ENCODE assay signal across 30 mouse cellular contexts in the genomic region with DNA sequence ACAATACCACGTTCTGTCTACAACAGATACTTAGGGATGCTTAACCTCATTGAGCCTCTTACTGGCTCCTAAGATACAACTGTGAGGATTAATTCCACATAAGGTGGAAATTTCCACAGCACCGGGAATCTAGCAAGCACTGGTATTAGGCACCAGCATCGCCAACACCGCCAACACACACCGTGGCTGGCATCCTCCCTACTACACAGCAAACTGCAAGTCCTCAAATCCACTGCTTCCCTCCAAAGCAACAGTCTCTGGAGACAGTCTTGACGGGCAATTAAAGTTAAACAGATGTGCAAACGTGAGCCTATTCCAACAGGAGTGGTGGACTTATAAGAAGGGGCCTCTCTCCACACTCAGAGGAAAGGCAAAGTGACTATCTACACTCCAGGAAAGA. TPM values are rescaled to one million over a fixed set of nuclear protein-coding genes. Genes with fewer than 3 reads are reported as not detected.
DNase-seq lines count a peak whose midpoint lies in the region; ATAC-seq lines count a peak whose summit lies in the region.
"Had no signal": no experiment of that assay in that cellular context is flagged by ENCODE, and none has a peak within 500 bp of the region (broad histone marks: within the 10 kb centered on the region; RNA-seq: fewer than 3 reads in every experiment).

No protein-coding gene starts in this region.

- H3K9me3 ChIP-seq in embryonic facial prominence, embryonic 13.5 days: no peaks in the 10 kb centered on the region
- H3K9me3 ChIP-seq in limb, embryonic 13.5 days: no peaks in the 10 kb centered on the region
- no peaks in the 10 kb centered on the region for H3K9me3 ChIP-seq in forebrain, embryonic 14.5 days (replicated peaks; ENCODE audit: control insufficient read depth, low read length)
- no peaks in the 10 kb centered on the region for H3K9me3 ChIP-seq in forebrain, embryonic 10.5 days
- H3K9me3 ChIP-seq: forebrain, embryonic 15.5 days; heart, embryonic 13.5 days; liver, embryonic 13.5 days; midbrain, embryonic 13.5 days had no signal

- DNase-seq in 3T3-L1 (ENCODE audit: low read depth, low spot score) (peak; percentile 34), MN1 (ENCODE audit: low spot score) (peak; percentile 50)
- no peak for DNase-seq in lung, adult 18-20 months
- DNase-seq in gastrocnemius, postnatal 14 days: no peak
- no peak for DNase-seq in forebrain, embryonic 14.5 days (ENCODE audit: low spot score)
- DNase-seq in forebrain, embryonic 10.5 days (ENCODE audit: extremely low spot score, low spot score): no peak
- DNase-seq: adrenal gland, postnatal 14 days; cerebellum, adult 11-12 months; cerebellum, adult 9-11 months; embryo, embryonic 11 days; gastrocnemius, postnatal 25 days; heart, adult 11 months; heart, postnatal 10 days; kidney, adult 8-10 months; kidney, postnatal 14 days; left cerebral cortex, postnatal 4 days; liver, embryonic 13.5 days; lung, adult 2 months; lung, postnatal 10 days; retina, postnatal 1 day; right cerebral cortex, postnatal 25 days; thymus, postnatal 14 days had no signal

- intact Hi-C loops in gastrocnemius, postnatal 14 days (cut with DNase I; ENCODE audit: low total_unique reads): no loop called here

- no peak overlapping the region for H3K9ac ChIP-seq in embryonic facial prominence, embryonic 13.5 days
- no peak overlapping the region for H3K9ac ChIP-seq in limb, embryonic 13.5 days
- no peak overlapping the region for H3K9ac ChIP-seq in forebrain, embryonic 14.5 days (ENCODE audit: low read length)
- H3K9ac ChIP-seq: forebrain, embryonic 15.5 days; heart, embryonic 13.5 days; liver, embryonic 13.5 days; midbrain, embryonic 13.5 days had no signal

- no peak for ATAC-seq in embryonic facial prominence, embryonic 13.5 days (ENCODE audit: insufficient number of reproducible peaks, insufficient read depth, low FRiP score, low TSS enrichment, low read depth)
- ATAC-seq in limb, embryonic 13.5 days (ENCODE audit: low FRiP score, low read depth): no peak
- no peak for ATAC-seq in forebrain, embryonic 14.5 days
- ATAC-seq: midbrain, embryonic 13.5 days; Patski had no signal

- no peak overlapping the region for H3K4me2 ChIP-seq in embryonic facial prominence, embryonic 13.5 days
- H3K4me2 ChIP-seq in limb, embryonic 13.5 days (replicated peaks): no peak overlapping the region
- no peak overlapping the region for H3K4me2 ChIP-seq in forebrain, embryonic 14.5 days (ENCODE audit: low read length)
- H3K4me2 ChIP-seq: forebrain, embryonic 15.5 days; heart, embryonic 13.5 days; liver, embryonic 13.5 days; midbrain, embryonic 13.5 days had no signal

- no peak overlapping the region for H3K4me3 ChIP-seq in embryonic facial prominence, embryonic 13.5 days
- no peak overlapping the region for H3K4me3 ChIP-seq in limb, embryonic 13.5 days
- H3K4me3 ChIP-seq in forebrain, embryonic 14.5 days (ENCODE audit: low read depth, low read length): no peak overlapping the region
- H3K4me3 ChIP-seq in forebrain, embryonic 10.5 days: no peak overlapping the region
- H3K4me3 ChIP-seq: forebrain, embryonic 15.5 days; heart, embryonic 13.5 days; liver, embryonic 13.5 days; midbrain, embryonic 13.5 days had no signal

- WGBS in embryonic facial prominence, embryonic 13.5 days: 60% methylated on average over 7 of the region's 7 CpGs
- 50% methylated on average over 7 of the region's 7 CpGs for WGBS in limb, embryonic 13.5 days
- 83% methylated on average over 7 of the region's 7 CpGs for WGBS in forebrain, embryonic 14.5 days
- 86% methylated on average over 7 of the region's 7 CpGs for WGBS in forebrain, embryonic 10.5 days

- H3K27ac ChIP-seq in embryonic facial prominence, embryonic 13.5 days: peak overlapping the region; percentile 28; the same call in 1 of the 2 replicates
- peak overlapping the region; percentile 67; the same call in 1 of the 2 replicates for H3K27ac ChIP-seq in limb, embryonic 13.5 days
- no peak overlapping the region for H3K27ac ChIP-seq in forebrain, embryonic 14.5 days (ENCODE audit: low read depth, low read length)
- H3K27ac ChIP-seq in forebrain, embryonic 10.5 days: no peak overlapping the region
- H3K27ac ChIP-seq: forebrain, embryonic 15.5 days; heart, embryonic 13.5 days; liver, embryonic 13.5 days; macrophage; midbrain, embryonic 13.5 days had no signal

- H3K27me3 ChIP-seq in embryonic facial prominence, embryonic 13.5 days: no peaks in the 10 kb centered on the region; the same call in 1 of the 2 replicates
- no peaks in the 10 kb centered on the region for H3K27me3 ChIP-seq in limb, embryonic 13.5 days
- H3K27me3 ChIP-seq in forebrain, embryonic 14.5 days (replicated peaks; ENCODE audit: control insufficient read depth, insufficient read depth, low read length): no peaks in the 10 kb centered on the region
- peaks cover 17% of the 10 kb centered on the region for H3K27me3 ChIP-seq in forebrain, embryonic 10.5 days (ENCODE audit: poor library complexity, severe bottlenecking)
- H3K27me3 ChIP-seq: CH12.LX, Patski had no signal

- peaks cover 45% of the 10 kb centered on the region for H3K4me1 ChIP-seq in embryonic facial prominence, embryonic 13.5 days
- H3K4me1 ChIP-seq in limb, embryonic 13.5 days: peaks cover 40% of the 10 kb centered on the region
- H3K4me1 ChIP-seq in forebrain, embryonic 14.5 days (ENCODE audit: control insufficient read depth, insufficient read depth, low read length): no peaks in the 10 kb centered on the region
- peaks cover 10% of the 10 kb centered on the region for H3K4me1 ChIP-seq in forebrain, embryonic 10.5 days
- H3K4me1 ChIP-seq: forebrain, embryonic 15.5 days; midbrain, embryonic 13.5 days had no signal

- peaks cover 21% of the 10 kb centered on the region for H3K36me3 ChIP-seq in embryonic facial prominence, embryonic 13.5 days
- peaks cover 23% of the 10 kb centered on the region for H3K36me3 ChIP-seq in limb, embryonic 13.5 days
- peaks cover 19% of the 10 kb centered on the region for H3K36me3 ChIP-seq in forebrain, embryonic 14.5 days (ENCODE audit: control insufficient read depth, insufficient read depth, low read length)
- H3K36me3 ChIP-seq in forebrain, embryonic 10.5 days (replicated peaks): peaks cover 23% of the 10 kb centered on the region

RNA-seq across cellular contexts. Expression of a gene that starts 8.7 kb away (rescaled TPM):
- polyA plus RNA-seq in embryonic facial prominence, embryonic 13.5 days (2015; fragmentation: Nextera tagmentation; extraction: Ambion mirVana): 101 and 106 TPM in 2 replicates
- 96.3 and 98.5 TPM in 2 replicates for polyA plus RNA-seq in limb, embryonic 13.5 days (2015; fragmentation: Nextera tagmentation; extraction: Ambion mirVana)
- 100 to 1,000 TPM in 1 of 2 experiments, 10 to 100 TPM in 1; 92.5 to 102 TPM for total RNA-seq in gastrocnemius, postnatal 14 days (2021)
- 101 TPM in 2 replicates for polyA plus RNA-seq in forebrain, embryonic 14.5 days (2014; fragmentation: Nextera tagmentation; extraction: Ambion mirVana)
- polyA plus RNA-seq in forebrain, embryonic 10.5 days (2016; fragmentation: Nextera tagmentation; extraction: Ambion mirVana): 102 and 106 TPM in 2 replicates

RNA-seq across cellular contexts. Expression of a gene that starts 8.9 kb away (rescaled TPM):
- polyA plus RNA-seq in embryonic facial prominence, embryonic 13.5 days (2015; fragmentation: Nextera tagmentation; extraction: Ambion mirVana): 63.6 and 65.7 TPM in 2 replicates
- 59.8 and 60.2 TPM in 2 replicates for polyA plus RNA-seq in limb, embryonic 13.5 days (2015; fragmentation: Nextera tagmentation; extraction: Ambion mirVana)
- 1 to 10 TPM; 6.5 to 6.9 TPM for total RNA-seq in gastrocnemius, postnatal 14 days (2021)
- 27.3 and 38.8 TPM in 2 replicates for polyA plus RNA-seq in forebrain, embryonic 14.5 days (2014; fragmentation: Nextera tagmentation; extraction: Ambion mirVana)
- 74.6 and 78.3 TPM in 2 replicates for polyA plus RNA-seq in forebrain, embryonic 10.5 days (2016; fragmentation: Nextera tagmentation; extraction: Ambion mirVana)

RNA-seq across cellular contexts. Expression of a gene that starts 19.1 kb away (rescaled TPM):
- polyA plus RNA-seq in embryonic facial prominence, embryonic 13.5 days (2015; fragmentation: Nextera tagmentation; extraction: Ambion mirVana): 109 and 141 TPM in 2 replicates
- 221 and 237 TPM in 2 replicates for polyA plus RNA-seq in limb, embryonic 13.5 days (2015; fragmentation: Nextera tagmentation; extraction: Ambion mirVana)
- total RNA-seq in gastrocnemius, postnatal 14 days (2021): 10 to 100 TPM in 1 of 2 experiments, 1 to 10 TPM in 1; 5.8 to 11.2 TPM
- 3.3 and 4.0 TPM in 2 replicates for polyA plus RNA-seq in forebrain, embryonic 14.5 days (2014; fragmentation: Nextera tagmentation; extraction: Ambion mirVana)
- 28.8 and 36.2 TPM in 2 replicates for polyA plus RNA-seq in forebrain, embryonic 10.5 days (2016; fragmentation: Nextera tagmentation; extraction: Ambion mirVana)
- polyA plus RNA-seq: macrophage, Patski had no signal

RNA-seq across cellular contexts. Expression of a gene that starts 45.7 kb away (rescaled TPM):
- 6.2 and 6.6 TPM in 2 replicates for polyA plus RNA-seq in embryonic facial prominence, embryonic 13.5 days (2015; fragmentation: Nextera tagmentation; extraction: Ambion mirVana)
- polyA plus RNA-seq in limb, embryonic 13.5 days (2015; fragmentation: Nextera tagmentation; extraction: Ambion mirVana): 5.8 and 6.4 TPM in 2 replicates
- total RNA-seq in gastrocnemius, postnatal 14 days (2021): 1 to 10 TPM; 4.9 TPM
- 5.0 and 5.8 TPM in 2 replicates for polyA plus RNA-seq in forebrain, embryonic 14.5 days (2014; fragmentation: Nextera tagmentation; extraction: Ambion mirVana)
- 2.9 and 4.9 TPM in 2 replicates for polyA plus RNA-seq in forebrain, embryonic 10.5 days (2016; fragmentation: Nextera tagmentation; extraction: Ambion mirVana)

RNA-seq across cellular contexts. Expression of a gene that starts 51.2 kb away (rescaled TPM):
- polyA plus RNA-seq in embryonic facial prominence, embryonic 13.5 days (2015; fragmentation: Nextera tagmentation; extraction: Ambion mirVana): 2.2 and 2.3 TPM in 2 replicates
- polyA plus RNA-seq in limb, embryonic 13.5 days (2015; fragmentation: Nextera tagmentation; extraction: Ambion mirVana): 2.5 TPM in 2 replicates
- total RNA-seq in gastrocnemius, postnatal 14 days (2021): 1 to 10 TPM; 1.1 TPM
- polyA plus RNA-seq in forebrain, embryonic 14.5 days (2014; fragmentation: Nextera tagmentation; extraction: Ambion mirVana): 1.8 and 1.9 TPM in 2 replicates
- 0.74 and 0.82 TPM in 2 replicates for polyA plus RNA-seq in forebrain, embryonic 10.5 days (2016; fragmentation: Nextera tagmentation; extraction: Ambion mirVana)

Comparison
In these comparisons a context has a peak if more than half of its experiments do, and no peak if none do; other contexts are left out.
1. DNase-seq: peak in 3T3-L1 (single experiment) and MN1 (single experiment); none in lung, adult 18-20 months (0 of 2), gastrocnemius, postnatal 14 days (single experiment), forebrain, embryonic 14.5 days (single experiment) and forebrain, embryonic 10.5 days (single experiment).
2. H3K27ac ChIP-seq: peak in embryonic facial prominence, embryonic 13.5 days (single experiment) and limb, embryonic 13.5 days (single experiment); none in forebrain, embryonic 14.5 days (single experiment) and forebrain, embryonic 10.5 days (single experiment).